Mouse (Mus musculus) liver, embryonic 13.5 days (tissue): ENCODE measurements around the gene Lrig2. TPM values are rescaled to one million over a fixed set of nuclear protein-coding genes. Genes with fewer than 3 reads are reported as not detected.
"Not testable (repeated sequence)": the region's sequence is repeated elsewhere in the genome, so short reads cannot be mapped to it uniquely, and the experiment has no call there.

Experiments used
- ATAC-seq: fragments of 200-750 bp; cut with Nextera tagmentation; 2 replicates; pipeline ENCODE4 v1.8.0; 2017; ENCODE audit warnings: low read depth, mild to moderate bottlenecking, moderate number of reproducible peaks, moderate library complexity
- DNase-seq: peaks from one replicate; pipeline ENCODE4 v3.0.0; 2022
- H3K27ac ChIP-seq: fragments of 300-500 bp; sonication (generic); 2 replicates; pipeline ENCODE4 v1.5.1; 2015; ENCODE audit warnings: moderate library complexity, mild to moderate bottlenecking, inconsistent platforms
- H3K27me3 ChIP-seq: fragments of 300-500 bp; sonication (generic); 2 replicates; pipeline ENCODE4 v1.6.1; 2015; ENCODE audit warnings: mild to moderate bottlenecking, inconsistent platforms
- H3K36me3 ChIP-seq: fragments of 300-500 bp; sonication (generic); 2 replicates; pipeline ENCODE4 v1.6.1; 2015; ENCODE audit warnings: mild to moderate bottlenecking, inconsistent platforms
- H3K4me1 ChIP-seq: fragments of 300-500 bp; sonication (generic); replicated peaks from 2 replicates; pipeline ENCODE4 v1.6.1; 2015; ENCODE audit warnings: inconsistent platforms
- H3K4me2 ChIP-seq: fragments of 300-500 bp; sonication (generic); 2 replicates; pipeline ENCODE4 v1.6.1; 2015; ENCODE audit warnings: inconsistent platforms, mild to moderate bottlenecking, moderate library complexity
- H3K4me3 ChIP-seq: fragments of 300-500 bp; sonication (generic); replicated peaks from 2 replicates; pipeline ENCODE4 v1.5.1; 2015; ENCODE audit warnings: mild to moderate bottlenecking, inconsistent platforms
- H3K9ac ChIP-seq: fragments of 300-500 bp; sonication (generic); 2 replicates; pipeline ENCODE4 v1.6.1; 2015; ENCODE audit warnings: mild to moderate bottlenecking, inconsistent platforms
- H3K9me3 ChIP-seq: fragments of 300-500 bp; sonication (generic); replicated peaks from 2 replicates; pipeline ENCODE4 v1.6.1; 2016; ENCODE audit warnings: inconsistent platforms
- WGBS: fragments of 180-500 bp; shearing (Covaris S2); methylation state at CpG from one replicate; pipeline ENCODE4 v1.1.7; 2015; ENCODE audit not compliant: insufficient replicate concordance; 5-methylcytosine and 5-hydroxymethylcytosine counted together
- polyA plus RNA-seq: library from polyadenylated mRNA; unstranded; fragments of >200 nt; fragmentation: Nextera tagmentation; extraction: Ambion mirVana; gene quantifications from 2 replicates; pipeline ENCODE4 v1.2.1, GENCODE M21; 2015

The Lrig2 gene
- polyA plus RNA-seq, 1 experiment from 2014 or later = 2.8 TPM

DNA sequence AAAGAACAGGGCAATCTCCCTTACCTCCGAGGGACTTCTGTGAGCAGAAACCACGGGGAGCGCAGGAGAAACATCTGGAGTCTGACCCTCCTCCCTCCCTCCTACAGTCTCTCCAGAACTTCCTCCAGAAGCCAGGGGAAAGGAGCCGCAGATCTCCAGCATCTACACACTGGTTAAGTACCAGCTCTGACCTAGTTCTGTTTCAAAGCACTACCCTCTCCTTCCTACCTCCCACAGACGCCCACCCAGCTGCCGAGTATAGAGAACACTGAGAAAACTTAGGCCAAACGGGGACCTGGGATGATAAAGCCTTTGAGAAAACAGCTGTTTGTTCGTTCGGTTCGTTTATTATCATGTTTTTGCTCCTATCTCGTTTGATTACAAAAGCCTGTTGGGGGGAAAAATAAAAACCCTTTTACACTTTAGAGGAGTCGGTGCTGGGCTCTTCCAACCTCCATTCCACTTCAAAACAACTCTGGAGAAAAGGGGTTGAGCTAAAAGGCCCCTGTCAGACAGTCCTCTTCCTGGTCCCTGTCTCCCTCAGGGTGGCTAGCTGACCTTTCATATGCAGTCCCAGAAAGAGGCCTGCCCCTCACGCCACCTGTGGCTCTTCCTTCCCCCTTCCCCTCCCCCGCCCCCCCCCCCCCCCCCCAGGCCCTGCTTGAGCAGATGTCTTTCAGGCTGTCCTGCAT is 80.4 kb downstream of the Lrig2 start:
- Histone ChIP-seq H3K27ac (no peak overlapping the region), H3K4me1 (peaks cover 13% of the 10 kb centered on the region), H3K36me3 (no peaks in the 10 kb centered on the region), H3K9ac (no peak overlapping the region), H3K4me3 (no peak overlapping the region), H3K27me3 (no peaks in the 10 kb centered on the region), H3K4me2 (no peak overlapping the region), H3K9me3 (no peaks in the 10 kb centered on the region)
- DNase-seq = no peak
- 0 out of 2 replicates have a peak, but pooled peaks have one; percentile 18 for ATAC-seq
- 17% methylated on average over 13 of the region's 14 CpGs for WGBS

- not testable (repeated sequence) for H3K27ac ChIP-seq, H3K4me3 ChIP-seq, H3K4me1 ChIP-seq, H3K9me3 ChIP-seq, H3K4me2 ChIP-seq, DNase-seq, ATAC-seq, H3K27me3 ChIP-seq, H3K9ac ChIP-seq, H3K36me3 ChIP-seq
- 81% methylated on average over 2 of the region's 2 CpGs for WGBS
These were observed 84.4 kb downstream of the Lrig2 start for GRCm38 (mm10) chr3:104427354-104427753.

DNA sequence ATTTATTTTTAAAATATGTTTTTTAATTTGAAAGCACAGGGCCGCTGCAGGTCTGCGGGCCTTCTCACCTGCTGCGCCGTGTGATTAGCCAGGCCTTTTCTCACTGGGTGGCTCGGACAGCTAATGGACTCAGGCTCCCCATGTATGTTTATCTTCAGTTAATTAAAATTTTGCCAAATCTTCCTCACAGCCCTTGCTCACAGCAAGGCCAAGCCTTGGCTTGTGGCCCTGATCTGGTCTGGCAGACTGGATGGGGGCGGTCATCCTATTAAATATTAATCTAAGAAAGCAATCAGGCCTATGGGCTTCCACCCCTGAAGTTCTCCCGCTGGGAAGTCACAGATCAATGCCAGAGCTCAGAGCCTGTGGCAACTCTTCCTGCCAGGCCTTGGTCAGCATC is 87.4 kb downstream of the Lrig2 start:
- H3K9me3 ChIP-seq = no peaks in the 10 kb centered on the region
- no peak overlapping the region for H3K9ac ChIP-seq
- DNase-seq = no peak
- no peak overlapping the region for H3K4me3 ChIP-seq
- H3K27me3 ChIP-seq = no peaks in the 10 kb centered on the region
- peaks cover 21% of the 10 kb centered on the region; the same call in 1 of the 2 replicates for H3K4me1 ChIP-seq
- no peak overlapping the region for H3K27ac ChIP-seq
- no peak overlapping the region for H3K4me2 ChIP-seq
- peak; percentile 56 for ATAC-seq
- H3K36me3 ChIP-seq = no peaks in the 10 kb centered on the region
- WGBS = 71% methylated on average over 7 of the region's 7 CpGs

- Histone ChIP-seq H3K27me3 (no peaks in the 10 kb centered on the region), H3K27ac (no peak overlapping the region), H3K36me3 (no peaks in the 10 kb centered on the region), H3K9ac (no peak overlapping the region), H3K4me2 (no peak overlapping the region), H3K4me3 (no peak overlapping the region), H3K4me1 (peaks cover 23% of the 10 kb centered on the region; the same call in 1 of the 2 replicates), H3K9me3 (no peaks in the 10 kb centered on the region)
- ATAC-seq (no peak; the same call in 1 of the 2 replicates), DNase-seq (no peak)
- 52% methylated on average over 7 of the region's 7 CpGs for WGBS
These were observed 90.8 kb downstream of the Lrig2 start for GRCm38 (mm10) chr3:104420929-104421328.

GRCm38 (mm10) chr3:104419990-104420389 is 91.7 kb downstream of the Lrig2 start:
- DNase-seq (no peak), ATAC-seq (peak; percentile 70)
- 13% methylated on average over 4 of the region's 4 CpGs for WGBS
- Histone ChIP-seq H3K27ac (no peak overlapping the region), H3K4me2 (no peak overlapping the region), H3K4me3 (no peak overlapping the region), H3K36me3 (no peaks in the 10 kb centered on the region), H3K27me3 (no peaks in the 10 kb centered on the region), H3K9me3 (no peaks in the 10 kb centered on the region), H3K9ac (no peak overlapping the region), H3K4me1 (peaks cover 22% of the 10 kb centered on the region; the same call in 1 of the 2 replicates)

- Histone ChIP-seq H3K27ac (no peak overlapping the region), H3K4me3 (no peak overlapping the region), H3K4me1 (peaks cover 18% of the 10 kb centered on the region; the same call in 1 of the 2 replicates), H3K9me3 (no peaks in the 10 kb centered on the region), H3K9ac (no peak overlapping the region), H3K36me3 (no peaks in the 10 kb centered on the region), H3K4me2 (no peak overlapping the region), H3K27me3 (no peaks in the 10 kb centered on the region)
- ATAC-seq = no peak
- WGBS = 53% methylated on average over 5 of the region's 5 CpGs
- DNase-seq = no peak
These were observed 94.9 kb downstream of the Lrig2 start for GRCm38 (mm10) chr3:104416806-104417205.

DNA sequence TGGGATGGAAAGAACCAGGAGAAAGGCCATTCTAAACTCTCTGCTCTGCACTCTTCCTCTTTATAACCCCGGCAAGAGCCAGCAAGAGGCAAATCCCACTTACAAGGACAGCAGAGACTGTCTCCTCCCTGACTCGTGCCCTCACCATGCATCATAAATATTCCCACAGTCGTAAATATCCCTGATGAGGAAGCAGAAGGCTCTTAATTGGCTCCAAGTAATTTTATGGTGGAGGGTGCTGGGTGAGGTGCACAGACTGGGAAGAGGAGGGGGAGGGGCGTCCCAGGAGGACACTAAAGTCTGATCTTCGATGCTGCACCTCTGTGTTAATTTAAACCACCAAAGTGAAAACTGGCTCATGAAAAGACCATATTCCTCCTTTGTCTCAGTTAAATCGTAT is 99.2 kb downstream of the Lrig2 start:
- H3K4me1 ChIP-seq = no peaks in the 10 kb centered on the region
- 55% methylated on average over 6 of the region's 6 CpGs for WGBS
- H3K27ac ChIP-seq = no peak overlapping the region
- no peaks in the 10 kb centered on the region for H3K27me3 ChIP-seq
- H3K9me3 ChIP-seq = no peaks in the 10 kb centered on the region
- no peaks in the 10 kb centered on the region for H3K36me3 ChIP-seq
- H3K9ac ChIP-seq = no peak overlapping the region
- ATAC-seq (no peak), DNase-seq (no peak)
- H3K4me2 ChIP-seq = no peak overlapping the region
- H3K4me3 ChIP-seq = no peak overlapping the region

- WGBS = 70% methylated on average over 7 of the region's 7 CpGs
- Histone ChIP-seq H3K9ac (no peak overlapping the region), H3K4me1 (peaks cover 5% of the 10 kb centered on the region), H3K27me3 (no peaks in the 10 kb centered on the region), H3K9me3 (no peaks in the 10 kb centered on the region), H3K36me3 (no peaks in the 10 kb centered on the region), H3K27ac (no peak overlapping the region), H3K4me3 (no peak overlapping the region), H3K4me2 (no peak overlapping the region)
- ATAC-seq (no peak), DNase-seq (no peak)
These were observed 104.2 kb downstream of the Lrig2 start for GRCm38 (mm10) chr3:104407506-104407905.

GRCm38 (mm10) chr3:104403582-104403981 is 108.1 kb downstream of the Lrig2 start:
- Histone ChIP-seq H3K4me3 (no peak overlapping the region), H3K9ac (no peak overlapping the region), H3K4me2 (no peak overlapping the region), H3K27ac (no peak overlapping the region), H3K27me3 (no peaks in the 10 kb centered on the region), H3K36me3 (no peaks in the 10 kb centered on the region), H3K9me3 (no peaks in the 10 kb centered on the region), H3K4me1 (peaks cover 5% of the 10 kb centered on the region)
- ATAC-seq = no peak
- 37% methylated on average over 4 of the region's 4 CpGs for WGBS
- no peak for DNase-seq

DNA sequence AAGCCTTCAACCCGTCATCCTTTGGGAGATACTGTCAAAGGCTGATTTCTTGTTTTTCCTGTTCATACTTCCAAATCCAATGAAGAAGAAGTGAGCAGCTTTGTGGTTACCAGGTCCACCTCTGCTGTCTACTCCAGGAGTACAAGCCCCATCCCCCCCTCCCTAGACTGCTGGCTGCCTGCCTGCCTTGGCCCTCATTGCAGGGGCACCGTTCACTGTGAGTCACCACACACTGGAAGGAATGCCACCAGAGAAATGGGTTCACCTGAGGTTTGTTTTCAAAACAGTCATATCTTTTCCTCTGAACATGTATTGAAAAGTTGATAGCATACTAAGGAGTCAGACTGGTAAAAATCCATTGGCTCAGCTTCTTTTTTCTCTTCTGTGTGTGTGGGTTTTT is 110.5 kb downstream of the Lrig2 start:
- Histone ChIP-seq H3K4me3 (no peak overlapping the region), H3K9ac (no peak overlapping the region), H3K4me1 (peaks cover 5% of the 10 kb centered on the region), H3K36me3 (no peaks in the 10 kb centered on the region), H3K27me3 (no peaks in the 10 kb centered on the region), H3K27ac (no peak overlapping the region), H3K9me3 (no peaks in the 10 kb centered on the region), H3K4me2 (no peak overlapping the region)
- WGBS = 48% methylated on average over 2 of the region's 2 CpGs
- no peak for ATAC-seq
- no peak for DNase-seq

DNA sequence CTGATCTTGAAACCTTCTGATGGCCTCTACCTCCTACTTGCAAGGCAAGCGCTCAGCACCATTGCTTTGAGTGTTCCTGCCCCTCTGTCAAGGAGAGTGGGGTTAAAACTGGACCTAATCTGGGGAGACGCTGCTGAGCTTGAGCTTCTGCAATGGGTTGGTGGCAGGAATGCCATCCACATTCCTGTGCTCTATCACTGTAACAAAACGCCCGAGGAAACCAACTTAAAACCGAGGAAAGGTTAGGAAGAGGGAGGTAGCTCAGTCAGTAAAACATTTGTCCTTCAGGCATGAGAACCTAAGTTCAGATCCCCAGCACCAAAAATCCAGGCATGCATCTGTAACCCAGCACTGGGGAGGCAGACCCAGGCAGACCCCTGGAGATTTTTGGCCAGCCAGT is 111.6 kb downstream of the Lrig2 start:
- Histone ChIP-seq H3K9ac (no peak overlapping the region), H3K4me2 (no peak overlapping the region), H3K27ac (no peak overlapping the region), H3K27me3 (no peaks in the 10 kb centered on the region), H3K4me1 (peaks cover 5% of the 10 kb centered on the region), H3K4me3 (no peak overlapping the region), H3K36me3 (no peaks in the 10 kb centered on the region), H3K9me3 (no peaks in the 10 kb centered on the region)
- 61% methylated on average over 5 of the region's 5 CpGs for WGBS
- ATAC-seq (no peak), DNase-seq (no peak)
